Mouse (Mus musculus) heart, adult 2 months (tissue): ENCODE measurements around the gene Csk.

Experiments used
- CTCF ChIP-seq: fragments of 200-600 bp; IDR thresholded peaks from 2 replicates; pipeline ENCODE4 v1.8.1; 2022; ENCODE audit warnings: antibody characterized with exemption, mild to moderate bottlenecking, moderate library complexity
- EP300 ChIP-seq: fragments of 200-500 bp; IDR thresholded peaks from 2 replicates; pipeline ENCODE4 v1.6.1; 2011; ENCODE audit warnings: low read depth, low read length, control low read depth; ENCODE audit not compliant: insufficient read depth
- POLR2A ChIP-seq: fragments of 200-500 bp; IDR thresholded peaks from 2 replicates; pipeline ENCODE4 v1.6.1; 2011; ENCODE audit warnings: mild to moderate bottlenecking, low read depth, low read length, control low read depth; ENCODE audit not compliant: insufficient read depth

- no peak for TF ChIP-seq CTCF
- TF ChIP-seq POLR2A, result no peak
- TF ChIP-seq EP300, result no peak
Measured at GRCm38 (mm10) chr9:57671037-57671436, 17.6 kb upstream of the Csk start.
